Mouse (Mus musculus) G1E-ER4 (cell line): ENCODE results near the gene Ldlrad3. TPM values are rescaled to one million over a fixed set of nuclear protein-coding genes. Genes with fewer than 3 reads are reported as not detected.

Experiments
- GATA1 ChIP-seq: IDR thresholded peaks from one replicate; pipeline ENCODE4 v1.8.0; 2012; ENCODE audit warnings: low read length, inconsistent platforms
- polyA plus RNA-seq: library from polyadenylated mRNA; stranded (reverse); fragments of >175 nt; gene quantifications from 2 replicates; pipeline ENCODE4 v1.2.3, GENCODE M21; 2012

The Ldlrad3 gene
- polyA plus RNA-seq, 1 experiment = not detected

DNA sequence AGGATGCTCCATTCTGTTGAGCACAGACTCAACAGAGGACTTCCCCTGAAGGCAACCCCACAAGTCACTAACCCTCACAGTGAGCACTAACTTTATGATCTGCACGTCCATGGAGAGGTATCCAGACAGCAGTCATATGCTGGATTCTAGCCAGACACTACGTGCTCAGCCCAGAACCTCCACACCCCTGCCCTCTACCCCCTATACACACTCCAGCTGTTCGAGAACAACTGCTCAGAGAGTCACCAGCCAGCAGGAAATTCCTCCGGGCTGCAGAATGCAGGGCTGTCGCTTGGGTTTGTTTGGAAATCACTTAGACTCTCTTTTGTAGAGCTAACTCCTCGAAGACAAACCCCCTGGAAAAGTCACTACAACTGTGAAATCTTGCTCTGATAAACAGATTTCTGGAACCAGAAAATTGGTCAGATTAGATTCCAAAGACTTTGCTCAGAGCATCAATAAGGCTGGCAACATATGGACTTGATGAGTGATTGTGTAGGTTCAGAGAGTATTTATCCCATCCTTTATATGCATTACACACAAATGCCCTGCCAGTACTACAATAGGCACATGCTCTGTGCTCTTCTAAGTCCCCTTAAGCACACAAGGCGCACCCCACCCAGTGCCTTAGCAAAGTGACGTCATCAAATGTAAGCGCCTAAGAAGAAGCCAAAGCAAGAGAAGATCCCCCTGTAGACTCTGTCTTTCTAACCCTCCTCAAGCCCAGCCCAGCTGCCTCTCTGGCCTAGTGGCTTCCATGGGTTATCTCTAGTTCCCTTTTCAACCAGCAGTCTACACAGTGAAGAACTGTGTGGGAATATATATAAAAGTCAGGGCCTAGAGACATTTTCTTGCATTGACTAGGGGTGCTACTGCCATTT, 69.4 kb downstream of the Ldlrad3 start:
- TF ChIP-seq GATA1 = no peak

DNA sequence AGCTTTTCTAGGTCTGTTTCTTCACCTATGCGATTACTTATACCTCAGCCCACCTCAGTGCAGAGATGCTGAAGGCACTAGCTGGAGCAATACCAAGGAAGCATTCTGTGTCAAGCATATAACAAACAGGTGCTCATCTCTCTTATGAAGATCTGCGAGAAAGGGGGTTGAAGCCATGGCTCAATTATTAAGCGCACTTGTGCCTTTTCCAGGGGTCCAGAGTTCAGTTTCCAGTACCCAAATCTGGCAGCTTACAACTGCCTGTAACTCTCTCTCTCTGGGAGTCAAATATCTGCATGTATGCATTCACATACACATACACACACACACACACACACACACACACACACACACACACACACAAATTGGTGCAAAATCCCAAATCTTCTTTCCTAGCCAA, 72.4 kb downstream of the Ldlrad3 start:
- TF ChIP-seq GATA1 = no peak

DNA sequence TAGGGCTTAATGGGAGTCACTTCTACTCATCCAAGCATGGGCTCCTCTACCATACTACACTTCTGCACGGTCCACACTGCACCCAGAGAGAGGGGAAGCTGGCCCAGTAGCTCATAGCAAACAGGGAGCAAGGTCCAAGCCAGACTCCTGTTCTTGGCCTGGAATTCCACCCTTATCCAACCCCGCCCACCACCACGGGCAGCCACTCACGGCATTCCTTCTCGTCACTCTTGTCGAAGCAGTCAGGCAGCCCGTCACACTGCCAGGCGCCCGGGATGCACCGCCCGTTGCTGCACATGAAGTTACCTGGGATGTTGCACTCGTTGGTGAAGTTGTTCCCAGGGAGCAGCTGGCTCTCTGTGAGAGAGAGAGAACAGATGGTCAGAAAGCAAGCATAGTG, 72.9 kb downstream of the Ldlrad3 start:
- TF ChIP-seq GATA1 = no peak

DNA sequence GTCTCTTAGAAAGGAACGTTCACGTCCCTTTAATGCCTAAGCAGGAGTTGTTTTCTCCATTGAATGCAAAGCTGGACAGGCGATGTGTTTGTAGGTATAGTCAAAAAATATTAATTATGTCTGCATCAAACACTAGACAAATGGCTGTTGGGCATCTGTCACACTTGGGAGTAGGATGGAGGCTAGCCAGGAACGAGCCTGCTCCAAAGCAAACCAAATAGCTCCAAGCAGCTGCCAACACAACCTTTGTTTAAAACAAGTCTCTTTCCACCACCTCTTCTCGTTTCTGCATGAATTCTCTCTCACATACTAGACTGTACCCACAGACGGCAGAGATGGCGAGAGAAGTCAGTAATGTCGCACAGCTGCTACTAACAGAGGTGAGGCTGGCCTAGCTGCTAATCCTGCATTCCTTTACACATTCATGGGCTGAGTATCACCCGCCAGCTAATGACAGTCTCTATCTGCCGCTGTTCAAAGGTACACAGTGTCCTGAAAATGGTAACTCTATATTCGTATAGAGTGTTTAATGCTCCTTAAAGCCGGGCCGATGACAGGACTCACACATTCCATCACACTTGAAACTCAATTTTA, 74.2 kb downstream of the Ldlrad3 start:
- TF ChIP-seq GATA1 = no peak

DNA sequence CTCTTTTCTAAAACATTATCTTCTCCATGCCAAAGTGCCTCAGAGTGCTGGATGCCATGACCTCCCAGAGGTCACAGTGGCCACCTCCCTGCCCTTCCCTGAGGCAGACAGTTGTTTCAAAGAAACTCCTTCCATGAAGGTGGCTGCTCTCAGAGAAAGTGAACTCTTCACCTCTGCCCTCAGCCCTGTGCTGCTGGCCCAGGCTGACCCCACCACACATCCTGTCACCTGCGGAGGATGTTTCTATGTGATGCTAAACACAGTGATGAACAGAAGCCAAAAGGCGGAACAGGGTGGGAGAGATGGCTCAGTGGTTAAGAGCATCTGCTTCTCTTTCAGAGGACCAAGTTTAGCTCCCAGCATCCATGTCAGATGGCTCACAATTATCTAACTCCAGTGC, 75.9 kb downstream of the Ldlrad3 start:
- no peak for TF ChIP-seq GATA1

DNA sequence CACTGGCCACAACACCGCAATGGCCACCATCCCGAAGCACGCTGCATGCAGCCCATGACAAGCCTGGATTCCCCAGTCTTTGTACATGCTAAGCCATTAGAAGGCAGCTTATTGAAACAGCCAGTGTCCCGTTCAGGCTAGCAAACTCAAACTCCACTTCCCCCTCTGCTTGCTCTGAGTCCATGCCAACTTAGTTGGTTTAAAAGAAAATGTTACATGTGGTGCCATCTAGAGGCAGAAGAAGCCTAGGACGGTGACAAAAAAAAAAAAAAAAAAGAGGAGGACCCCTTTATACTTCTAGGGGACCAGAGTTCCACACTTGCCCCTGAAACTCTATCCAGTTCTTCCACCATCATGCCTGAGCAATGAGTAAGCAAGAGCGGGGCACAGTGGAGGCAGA, 78.9 kb downstream of the Ldlrad3 start:
- TF ChIP-seq GATA1 = no peak

DNA sequence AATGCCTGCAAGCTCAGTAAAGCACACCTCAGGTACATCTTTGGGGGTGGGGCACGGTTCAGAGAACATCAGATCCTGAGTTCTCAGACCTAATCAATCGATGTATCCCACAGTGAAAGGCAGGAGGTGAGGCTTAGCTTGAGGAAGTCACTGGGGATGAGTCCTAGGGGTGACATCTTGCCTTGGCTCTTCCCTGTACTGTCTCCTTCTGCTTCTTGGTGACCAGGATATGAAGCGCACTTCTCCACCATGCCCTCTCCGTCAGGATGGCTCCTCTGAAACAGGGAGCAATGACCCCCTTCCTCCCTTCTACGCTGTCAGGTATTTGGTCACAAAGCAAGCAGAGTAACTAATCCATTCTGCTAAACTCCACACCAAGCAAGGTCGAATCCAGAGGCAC, 79.5 kb downstream of the Ldlrad3 start:
- no peak for TF ChIP-seq GATA1

DNA sequence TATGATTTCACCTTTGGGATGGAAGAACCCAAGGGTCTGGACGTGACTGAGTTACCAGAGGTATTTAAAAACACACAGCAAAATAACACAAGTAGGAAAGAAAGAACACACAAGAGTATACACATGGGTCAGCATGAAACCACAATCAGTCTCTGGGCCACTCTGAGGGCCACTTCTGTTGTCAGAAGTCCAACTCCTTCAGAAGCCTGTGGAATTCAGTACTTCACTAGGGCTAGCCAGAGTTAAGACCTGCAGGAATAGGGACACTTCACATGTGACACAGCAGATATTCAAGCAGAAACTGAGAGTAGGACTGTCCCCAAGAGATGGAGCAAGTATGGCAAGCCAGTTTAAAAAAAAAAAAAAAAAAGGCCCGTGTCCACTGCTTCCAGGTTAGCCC, 80.7 kb downstream of the Ldlrad3 start:
- no peak for TF ChIP-seq GATA1

DNA sequence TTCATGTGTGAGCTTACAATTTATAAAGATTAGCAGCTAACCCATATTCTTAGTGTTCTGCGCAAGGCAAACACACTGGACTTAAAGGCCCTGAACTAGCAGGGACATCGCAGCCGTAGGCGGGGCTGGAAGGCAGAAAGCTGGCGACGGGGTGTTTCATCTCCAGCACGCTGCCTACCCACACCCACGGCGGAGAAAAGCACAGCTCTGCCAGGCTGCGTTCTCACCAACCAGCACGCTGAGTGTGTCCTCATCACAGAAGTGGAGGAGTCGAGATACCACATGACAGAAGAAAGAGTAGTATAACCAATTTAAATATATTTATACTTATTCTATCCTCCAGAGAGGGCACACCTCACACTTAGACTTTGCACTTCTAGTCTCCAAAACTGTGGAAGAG, 82.2 kb downstream of the Ldlrad3 start:
- no peak for TF ChIP-seq GATA1

DNA sequence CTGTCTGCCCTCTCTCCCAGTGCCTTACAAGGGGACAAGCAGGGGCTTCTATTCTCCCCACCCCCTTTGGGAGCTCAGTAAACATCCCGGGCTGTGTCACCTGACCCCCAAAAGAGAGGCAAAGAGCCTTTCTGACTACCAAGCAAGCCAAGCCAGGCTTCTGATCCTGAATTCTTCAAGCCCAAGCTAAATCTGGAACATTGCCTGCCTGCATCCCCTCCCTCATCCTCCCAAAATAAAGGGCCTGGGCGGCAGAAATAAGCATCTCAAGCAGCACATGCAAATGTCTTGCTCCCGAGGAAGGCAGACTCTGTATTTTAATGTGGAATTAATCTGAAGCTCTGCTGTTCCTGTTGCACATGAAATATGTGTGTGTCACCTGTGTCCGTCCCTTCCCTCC, 85.7 kb downstream of the Ldlrad3 start:
- TF ChIP-seq GATA1 = no peak

DNA sequence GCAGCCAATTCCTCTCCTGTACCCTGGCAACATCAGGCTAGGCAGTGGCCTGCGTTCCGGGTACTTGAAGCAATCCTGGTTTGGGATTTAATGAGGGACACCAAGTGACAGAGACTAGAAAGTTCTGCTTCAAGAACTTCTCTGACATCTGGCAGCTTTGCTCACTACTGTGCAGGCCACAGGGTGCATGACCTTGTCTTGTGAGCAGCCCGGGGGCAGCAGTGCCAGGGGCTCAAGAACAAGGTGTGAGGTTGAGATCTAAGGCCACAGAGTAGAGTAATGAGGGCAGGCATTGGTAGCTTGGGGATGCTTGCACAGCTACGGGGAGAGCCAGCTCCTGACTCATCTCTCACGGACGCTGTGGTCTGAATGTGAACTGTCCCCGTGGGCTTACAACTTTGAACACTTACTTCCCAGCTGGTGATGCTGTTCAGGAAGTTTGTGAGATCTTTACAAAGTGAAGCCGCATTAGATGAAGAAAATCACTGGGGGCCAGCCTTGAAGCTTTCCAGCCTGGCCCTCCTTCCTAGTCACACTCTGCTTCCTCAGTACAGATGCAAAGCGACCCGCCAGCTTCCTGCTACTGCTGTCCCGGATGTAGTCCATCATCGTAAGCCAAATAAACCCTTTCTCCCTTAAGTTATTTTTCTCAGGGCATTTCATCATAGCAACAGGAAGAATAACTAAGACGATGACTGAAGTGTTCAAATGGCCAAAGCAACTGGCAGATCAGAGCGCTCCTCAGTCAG, 86.3 kb downstream of the Ldlrad3 start:
- TF ChIP-seq GATA1 = no peak

DNA sequence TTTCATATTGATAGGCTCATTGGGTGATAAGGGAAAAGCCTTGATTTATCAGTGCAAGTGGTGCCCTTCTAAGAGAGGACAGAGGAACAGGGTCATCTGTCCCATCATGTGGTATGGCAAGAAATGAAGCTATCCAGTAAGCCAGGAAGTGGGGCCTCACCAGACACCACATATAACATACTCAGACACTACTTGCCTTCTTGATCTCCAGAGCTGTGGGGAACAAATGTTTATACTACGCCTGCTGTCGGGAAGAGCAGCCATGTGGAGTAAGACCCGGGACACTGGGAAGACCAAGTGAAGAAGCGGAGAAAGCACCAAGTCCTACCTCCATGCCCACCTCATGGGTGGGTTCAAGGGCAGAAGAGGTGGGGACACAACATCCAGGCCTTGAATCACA, 86.9 kb downstream of the Ldlrad3 start:
- TF ChIP-seq GATA1 = no peak

DNA sequence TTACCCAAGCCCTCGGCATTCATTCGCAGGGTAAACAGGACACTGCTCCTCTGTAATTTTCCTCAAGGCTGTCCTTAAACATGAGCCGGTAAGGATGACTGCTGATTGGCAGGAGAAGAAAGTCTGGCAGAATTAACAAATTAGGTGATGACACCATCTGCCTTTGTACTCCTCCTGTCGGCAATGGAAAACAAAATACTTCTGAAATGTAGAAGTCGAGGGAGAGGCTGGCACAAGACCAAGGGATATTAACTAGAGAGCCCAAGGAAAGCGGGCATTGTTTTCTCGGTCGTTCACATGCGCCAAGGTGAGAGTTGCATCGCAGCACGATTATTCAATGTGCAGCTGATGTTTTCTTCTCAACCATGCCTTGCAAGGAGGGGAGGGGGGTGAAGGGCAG, 91.4 kb downstream of the Ldlrad3 start:
- no peak for TF ChIP-seq GATA1

DNA sequence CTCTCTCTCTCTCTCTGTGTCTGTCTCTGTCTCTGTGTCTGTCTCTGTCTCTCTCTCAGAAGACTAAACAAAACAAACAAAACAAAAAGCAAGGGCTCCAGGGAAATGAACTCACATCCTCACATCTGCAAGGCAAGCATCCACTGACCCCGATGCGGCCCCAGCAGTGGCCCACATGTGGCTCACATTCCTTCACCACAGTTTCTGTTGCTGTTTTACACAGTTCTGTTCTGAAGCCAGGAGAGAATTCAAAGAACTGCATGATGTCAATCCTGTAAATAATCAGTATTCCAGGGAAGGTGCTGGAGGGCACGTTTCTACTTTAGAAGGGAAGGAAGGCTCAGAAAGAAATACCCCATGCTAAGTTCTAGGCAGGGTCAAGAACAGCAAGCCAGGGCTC, 91.9 kb downstream of the Ldlrad3 start:
- no peak for TF ChIP-seq GATA1

DNA sequence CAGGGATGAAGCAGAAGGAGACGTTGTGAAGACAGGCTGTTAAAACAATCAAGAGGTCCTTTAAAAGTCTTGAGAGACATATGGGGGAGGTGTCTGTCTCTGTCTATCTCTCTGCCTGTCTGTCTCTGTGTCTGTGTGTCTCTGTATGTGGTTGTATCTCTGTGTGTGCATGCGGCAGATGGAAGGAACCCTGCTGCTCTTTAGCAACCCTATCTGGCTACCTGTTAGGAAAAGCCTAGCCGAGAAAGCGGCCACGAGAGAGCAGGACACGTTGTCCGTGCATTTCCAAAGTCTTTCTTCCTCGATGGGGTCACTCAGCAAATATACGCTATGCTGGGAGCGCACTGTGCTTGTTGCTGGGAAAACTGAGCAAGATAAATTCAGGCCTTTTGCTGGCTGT, 93.6 kb downstream of the Ldlrad3 start:
- TF ChIP-seq GATA1 = no peak
